Mouse (Mus musculus) erythroblast, embryonic 14.5 days (primary cell): Measurements from ENCODE around the gene Card10.

ENCODE experiments used
- GATA1 ChIP-seq: IDR thresholded peaks from 2 replicates; pipeline ENCODE4 v1.6.1; 2012; ENCODE audit warnings: low read length, inconsistent platforms, mixed read lengths
- TAL1 ChIP-seq: IDR thresholded peaks from 3 replicates; pipeline ENCODE4 v1.6.1; 2012; ENCODE audit warnings: low read length, inconsistent platforms, mixed read lengths

- TF ChIP-seq GATA1 (no peak), TAL1 (no peak)
Measured at GRCm38 (mm10) chr15:78755226-78755625, 47.6 kb downstream of the Card10 start.
